Mouse (Mus musculus) megakaryocyte, embryonic 14.5 days (primary cell): ENCODE data around the gene Actr6.

Source experiments
- FLI1 ChIP-seq: IDR thresholded peaks from 2 replicates; pipeline ENCODE4 v1.6.1; 2012; ENCODE audit warnings: low read length, inconsistent platforms, mixed read lengths
- GATA1 ChIP-seq: IDR thresholded peaks from 3 replicates; pipeline ENCODE4 v1.6.1; 2012; ENCODE audit warnings: mixed read lengths, low read length, inconsistent platforms, borderline replicate concordance

GRCm38 (mm10) chr10:89744871-89745665 lies 13.0 kb upstream of the Actr6 start, which contains the start of gene Uhrf1bp1l:
- TF ChIP-seq GATA1 (no peak), FLI1 (no peak)
